Mouse (Mus musculus) adrenal gland, adult (tissue): ENCODE measurements around the gene 4930518I15Rik.
A peak's percentile ranks its signal among the peaks of the same experiment; 100 is the strongest.
"Not testable (repeated sequence)": the region's sequence is repeated elsewhere in the genome, so short reads cannot be mapped to it uniquely, and the experiment has no call there.

Experiments used
- DNase-seq, 2 experiments: peaks; one replicate each; pipeline ENCODE4 v3.0.0; 2022 to 2023; ENCODE audit warnings: low spot score in 1 of 2; ENCODE audit not compliant: inconsistent age in 2 of 2

4930518I15Rik gene

GRCm38 (mm10) chr2:156879541-156879940, 21.8 kb upstream of the 4930518I15Rik start:
- peak; percentile 35 to 78 for DNase-seq

- DNase-seq, result no peak
Measured at GRCm38 (mm10) chr2:156877726-156878125, 20.0 kb upstream of the 4930518I15Rik start.

GRCm38 (mm10) chr2:156874760-156875510, 17.2 kb upstream of the 4930518I15Rik start:
- no peak for DNase-seq

- DNase-seq, result no peak
Measured at GRCm38 (mm10) chr2:156874047-156874759, 16.5 kb upstream of the 4930518I15Rik start.

- peak; percentile 33 to 78 for DNase-seq
Measured at GRCm38 (mm10) chr2:156873629-156874028, 15.9 kb upstream of the 4930518I15Rik start.

DNA sequence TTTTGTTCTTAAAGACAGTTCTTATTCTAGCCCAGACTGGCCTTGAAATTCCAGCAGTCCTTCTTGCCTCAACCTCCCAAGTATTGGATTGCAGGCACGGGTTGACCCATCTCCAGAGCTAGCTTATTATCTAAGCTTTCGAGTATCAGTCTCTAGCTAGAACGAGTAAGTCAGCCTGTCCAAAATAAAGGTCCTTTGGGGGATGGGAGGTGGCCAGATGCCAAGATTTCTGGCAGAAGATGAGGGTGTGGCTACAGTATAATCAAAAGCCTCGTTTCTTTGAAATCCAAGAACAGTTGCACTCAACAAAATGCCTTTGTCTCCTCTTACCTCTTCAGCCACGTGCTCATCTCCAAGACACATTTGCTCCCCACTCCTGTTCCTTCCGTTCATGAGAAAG, 12.8 kb upstream of the 4930518I15Rik start:
- DNase-seq, result peak; percentile 59 to 84

- DNase-seq, result no peak
Measured at GRCm38 (mm10) chr2:156869554-156869953, 11.8 kb upstream of the 4930518I15Rik start.

- peak in 1 of 2 experiments; percentile 70 for DNase-seq
Measured at GRCm38 (mm10) chr2:156868994-156869393, 11.2 kb upstream of the 4930518I15Rik start.

GRCm38 (mm10) chr2:156864481-156864880, 6.7 kb upstream of the 4930518I15Rik start:
- peak; percentile 31 to 68 for DNase-seq

DNA sequence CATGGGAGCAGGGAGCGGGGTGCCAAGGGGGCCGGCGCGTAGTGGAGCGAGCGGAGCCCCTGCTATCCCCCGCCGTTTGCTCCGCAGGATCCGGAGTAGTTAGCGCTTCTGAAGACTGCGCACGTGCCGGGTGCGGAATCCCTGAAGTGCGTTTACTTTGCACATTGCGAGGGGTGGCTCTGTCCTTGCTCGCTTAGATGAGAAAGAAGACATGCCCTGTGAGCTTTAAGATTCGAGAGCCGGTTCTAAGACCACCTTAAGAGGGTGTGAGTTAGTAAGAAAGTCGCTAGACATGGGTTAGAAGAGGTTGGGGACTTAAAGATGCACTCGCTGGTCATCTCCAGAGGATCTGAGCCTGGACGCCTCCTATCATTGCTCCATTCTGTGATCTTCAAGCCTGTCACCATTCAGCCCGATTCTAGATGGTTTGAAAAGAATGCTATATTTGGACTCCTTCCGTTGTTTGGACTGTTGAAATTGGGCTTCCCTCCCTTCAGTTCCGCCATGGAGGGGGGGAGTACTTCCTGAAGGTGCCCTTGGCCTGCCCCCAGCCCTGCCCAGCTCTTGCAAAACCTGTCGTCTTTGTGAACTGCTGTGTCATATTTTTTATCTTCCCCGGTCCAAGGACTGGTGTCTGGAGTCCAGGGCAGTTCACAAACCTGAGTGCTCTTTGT, 5.9 kb upstream of the 4930518I15Rik start:
- DNase-seq, result peak; percentile 85 to 94

GRCm38 (mm10) chr2:156862772-156863486, 5.2 kb upstream of the 4930518I15Rik start, which contains the start of gene Rab5if:
Rab5if (plus strand) TSS chr2:156863128.
- DNase-seq, result peak; percentile 99

DNA sequence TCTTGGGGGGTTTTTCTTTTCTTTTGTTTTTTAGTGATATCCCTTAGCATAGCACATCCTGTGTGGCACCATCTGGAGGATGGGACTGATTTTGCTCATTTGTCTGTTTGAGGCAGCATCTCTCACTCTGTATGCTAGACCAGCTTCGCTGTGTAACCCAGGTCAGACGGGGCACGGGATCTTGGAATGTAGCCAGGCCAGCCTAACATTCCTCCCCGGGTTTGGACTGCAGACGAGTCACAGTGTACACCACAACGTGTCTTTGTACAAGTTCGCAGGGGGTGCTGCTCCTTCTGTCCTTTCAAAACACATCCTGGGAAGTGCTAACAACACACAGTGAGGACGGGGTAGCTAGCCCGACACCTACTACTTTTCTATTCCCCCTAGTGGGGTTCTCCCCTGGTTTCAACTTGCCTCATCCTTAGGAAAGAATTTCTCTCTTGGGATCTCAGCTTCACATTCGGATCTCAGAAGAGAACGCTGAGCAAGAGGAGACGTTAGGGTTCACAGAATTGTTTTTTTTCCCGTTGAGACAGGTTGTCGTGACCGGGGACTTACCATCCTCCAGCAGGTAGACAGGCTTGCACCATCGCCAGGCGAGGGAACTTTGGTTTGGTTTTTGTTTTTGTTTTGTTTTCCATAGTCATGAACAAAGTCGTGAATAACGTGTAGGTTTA, 4.4 kb upstream of the 4930518I15Rik start:
- DNase-seq, result peak; percentile 57 to 80

GRCm38 (mm10) chr2:156858671-156859070, 925 bp upstream of the 4930518I15Rik start:
- DNase-seq, result no peak

- DNase-seq, result no peak
Measured at GRCm38 (mm10) chr2:156857385-156857791, 358 bp downstream of the 4930518I15Rik start.

DNA sequence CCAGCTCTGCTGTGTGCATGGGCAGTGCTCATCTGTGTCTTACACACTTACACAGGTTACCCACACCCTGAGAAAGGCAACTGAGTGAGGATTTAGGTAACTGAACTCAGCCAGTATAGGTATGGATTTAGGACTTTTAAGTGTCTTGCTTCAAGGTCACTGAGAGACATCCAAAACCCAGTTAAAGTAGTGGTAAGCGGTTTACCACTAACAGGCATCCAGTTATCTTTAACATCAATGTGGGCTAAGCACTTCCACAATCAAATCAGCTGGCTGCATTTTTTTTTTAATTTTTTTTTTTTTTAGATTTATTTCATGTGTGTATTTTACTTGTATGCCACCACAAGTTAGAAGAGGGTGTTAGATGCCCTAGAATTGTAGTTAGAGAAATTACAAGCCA, 1.4 kb downstream of the 4930518I15Rik start:
- no peak for DNase-seq

DNA sequence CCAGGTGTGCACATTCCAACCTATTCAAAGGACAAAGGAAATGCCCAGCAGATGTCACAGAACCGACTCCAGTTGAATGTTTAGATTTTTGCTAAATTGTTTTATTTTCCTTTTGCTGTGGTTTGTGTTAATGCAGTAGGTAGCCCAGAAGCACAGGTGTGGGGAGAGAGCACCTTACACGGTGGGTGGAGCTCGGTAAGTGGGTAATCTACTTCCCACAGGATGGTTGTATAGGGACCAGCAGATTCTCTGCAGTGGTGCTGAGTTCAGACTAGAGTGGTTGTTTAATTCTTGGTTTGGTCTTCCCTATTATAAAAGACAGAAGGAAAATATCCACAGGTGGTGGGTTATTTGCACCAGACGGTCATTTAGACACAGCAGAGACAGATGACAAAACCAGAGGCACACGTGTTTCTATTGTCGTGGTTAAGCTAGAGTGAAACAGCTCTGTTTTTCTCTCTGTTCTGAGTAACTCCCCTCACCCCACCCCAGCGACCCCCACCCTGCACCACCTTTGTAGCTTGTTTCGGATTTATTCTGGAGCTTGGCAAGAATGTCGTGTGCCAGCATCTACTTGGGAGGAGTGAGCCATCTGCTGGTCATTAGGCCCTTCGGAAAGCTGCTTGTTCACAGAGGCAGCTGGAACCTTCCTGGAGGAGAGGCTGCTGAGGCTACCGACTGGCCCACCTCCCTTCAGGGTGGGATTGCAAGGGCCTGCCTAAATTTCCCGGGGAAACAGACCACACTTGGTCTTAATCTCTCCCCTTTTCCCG, 3.6 kb downstream of the 4930518I15Rik start:
- peak; percentile 30 to 69 for DNase-seq

GRCm38 (mm10) chr2:156853584-156853983, 4.2 kb downstream of the 4930518I15Rik start:
- not testable (repeated sequence) for DNase-seq

DNA sequence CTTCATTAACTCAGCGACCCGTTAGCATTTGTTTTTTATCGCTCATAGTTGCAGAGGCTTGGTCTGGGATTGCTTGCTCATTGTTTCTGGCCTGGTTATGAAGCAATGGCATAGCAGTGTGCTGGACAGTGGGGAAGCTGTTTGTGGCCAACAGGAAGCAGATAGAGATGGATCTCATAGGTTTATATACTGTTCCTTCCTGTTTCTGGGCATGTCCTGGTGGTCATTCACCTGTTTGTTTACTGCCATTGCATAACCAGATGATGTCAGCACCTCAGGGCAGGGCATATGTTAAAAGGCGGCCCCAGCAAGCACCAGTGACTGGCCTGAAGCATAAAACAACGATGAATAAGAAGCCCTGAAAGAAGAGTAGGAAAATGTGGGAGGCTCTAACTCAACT, 7.2 kb downstream of the 4930518I15Rik start:
- no peak for DNase-seq

GRCm38 (mm10) chr2:156848526-156849182, 9.1 kb downstream of the 4930518I15Rik start:
- no peak for DNase-seq
